Mouse (Mus musculus) inflammation-experienced regulatory T-cells, adult 6 months (primary cell): Measurements from ENCODE around the gene Magi1. TPM values are rescaled to one million over a fixed set of nuclear protein-coding genes. Genes with fewer than 3 reads are reported as not detected.
"Not testable (repeated sequence)": the region's sequence is repeated elsewhere in the genome, so short reads cannot be mapped to it uniquely, and the experiment has no call there.

ENCODE experiments used
- ATAC-seq: one replicate; pipeline ENCODE4 v1.8.0; 2017
- polyA plus RNA-seq, 3 experiments: library from polyadenylated mRNA; unstranded; fragments of 100-300 nt; shearing (Covaris generic); gene quantifications; one replicate each; pipeline ENCODE4 v1.2.1; 2017

The Magi1 gene
- polyA plus RNA-seq, 3 experiments from 2014 or later: 0.08 to 4.6 TPM; not detected in 1

GRCm38 (mm10) chr6:94059090-94059489 is 224.6 kb downstream of the Magi1 start:
- ATAC-seq: no peak

- ATAC-seq: no peak
Measured at GRCm38 (mm10) chr6:94053920-94054319, 229.8 kb downstream of the Magi1 start.

GRCm38 (mm10) chr6:94045180-94045579 is 238.5 kb downstream of the Magi1 start:
- ATAC-seq: no peak

- no peak for ATAC-seq
Measured at GRCm38 (mm10) chr6:94043461-94043860, 240.3 kb downstream of the Magi1 start.

- ATAC-seq: no peak
Measured at GRCm38 (mm10) chr6:94040093-94040492, 243.6 kb downstream of the Magi1 start.

- ATAC-seq: no peak
Measured at GRCm38 (mm10) chr6:94038897-94039296, 244.8 kb downstream of the Magi1 start.

- ATAC-seq: no peak
Measured at GRCm38 (mm10) chr6:94036554-94036953, 247.2 kb downstream of the Magi1 start.

- no peak for ATAC-seq
Measured at GRCm38 (mm10) chr6:94026361-94026760, 257.4 kb downstream of the Magi1 start.

GRCm38 (mm10) chr6:94022437-94022836 is 261.3 kb downstream of the Magi1 start:
- no peak for ATAC-seq

GRCm38 (mm10) chr6:94021239-94021962 is 262.3 kb downstream of the Magi1 start:
- ATAC-seq: no peak

GRCm38 (mm10) chr6:94020566-94020965 is 263.2 kb downstream of the Magi1 start:
- ATAC-seq: no peak

- ATAC-seq: no peak
Measured at GRCm38 (mm10) chr6:94019935-94020334, 263.8 kb downstream of the Magi1 start.

- no peak for ATAC-seq
Measured at GRCm38 (mm10) chr6:94013761-94014160, 270.0 kb downstream of the Magi1 start.

GRCm38 (mm10) chr6:94011947-94012346 is 271.8 kb downstream of the Magi1 start:
- no peak for ATAC-seq

- no peak for ATAC-seq
Measured at GRCm38 (mm10) chr6:94011521-94011920, 272.2 kb downstream of the Magi1 start.

GRCm38 (mm10) chr6:94008577-94008976 is 275.1 kb downstream of the Magi1 start:
- no peak for ATAC-seq

GRCm38 (mm10) chr6:94003586-94003985 is 280.1 kb downstream of the Magi1 start:
- ATAC-seq: not testable (repeated sequence)

GRCm38 (mm10) chr6:93996841-93997485 is 286.8 kb downstream of the Magi1 start:
- ATAC-seq: no peak

GRCm38 (mm10) chr6:93987561-93987960 is 296.2 kb downstream of the Magi1 start:
- ATAC-seq: no peak

GRCm38 (mm10) chr6:93985111-93985510 is 298.6 kb downstream of the Magi1 start:
- ATAC-seq: no peak

- ATAC-seq: no peak
Measured at GRCm38 (mm10) chr6:93983551-93983950, 300.2 kb downstream of the Magi1 start.

GRCm38 (mm10) chr6:93981211-93981610 is 302.5 kb downstream of the Magi1 start:
- ATAC-seq: no peak

GRCm38 (mm10) chr6:93979241-93979640 is 304.5 kb downstream of the Magi1 start:
- ATAC-seq: no peak

- no peak for ATAC-seq
Measured at GRCm38 (mm10) chr6:93968721-93969120, 315.0 kb downstream of the Magi1 start.
